Mouse (Mus musculus) hindbrain, embryonic 16.5 days (tissue): Measurements from ENCODE around the gene Gjd2. TPM values are rescaled to one million over a fixed set of nuclear protein-coding genes. Genes with fewer than 3 reads are reported as not detected.

Experiments
- ATAC-seq: fragments of 200-750 bp; cut with Nextera tagmentation; 2 replicates; pipeline ENCODE4 v1.8.0; 2017; ENCODE audit warnings: moderate TSS enrichment, moderate library complexity
- H3K27ac ChIP-seq: fragments of 300-500 bp; sonication (generic); 2 replicates; pipeline ENCODE4 v1.5.1; 2014; ENCODE audit warnings: low read depth, mild to moderate bottlenecking, control low read depth, low read length, moderate library complexity
- H3K27me3 ChIP-seq: fragments of 300-500 bp; sonication (generic); replicated peaks from 2 replicates; pipeline ENCODE4 v1.6.1; 2014; ENCODE audit warnings: low read length; ENCODE audit not compliant: control insufficient read depth, insufficient read depth
- H3K36me3 ChIP-seq: fragments of 300-500 bp; sonication (generic); 2 replicates; pipeline ENCODE4 v1.6.1; 2014; ENCODE audit warnings: mild to moderate bottlenecking, low read length, moderate library complexity, mixed read lengths; ENCODE audit not compliant: control insufficient read depth, insufficient read depth
- H3K4me1 ChIP-seq: fragments of 300-500 bp; sonication (generic); 2 replicates; pipeline ENCODE4 v1.6.1; 2014; ENCODE audit warnings: low read depth, low read length; ENCODE audit not compliant: control insufficient read depth, insufficient read depth
- H3K4me2 ChIP-seq: fragments of 300-500 bp; sonication (generic); 2 replicates; pipeline ENCODE4 v1.6.1; 2014; ENCODE audit warnings: mild to moderate bottlenecking, low read length, control low read depth, moderate library complexity
- H3K4me3 ChIP-seq: fragments of 300-500 bp; sonication (generic); 2 replicates; pipeline ENCODE4 v1.5.1; 2014; ENCODE audit warnings: mild to moderate bottlenecking, low read length, control low read depth, moderate library complexity
- H3K9ac ChIP-seq: fragments of 300-500 bp; sonication (generic); 2 replicates; pipeline ENCODE4 v1.6.1; 2014; ENCODE audit warnings: low read depth, mild to moderate bottlenecking, control low read depth, low read length, moderate library complexity
- H3K9me3 ChIP-seq: fragments of 300-500 bp; sonication (generic); 2 replicates; pipeline ENCODE4 v1.6.1; 2014; ENCODE audit warnings: mild to moderate bottlenecking, low read length, moderate library complexity; ENCODE audit not compliant: control insufficient read depth
- WGBS: fragments of 180-500 bp; shearing (Covaris S2); extraction: QIAGEN DNeasy Blood & Tissue Kit; methylation state at CpG from one replicate; pipeline ENCODE4 v1.1.7; 2014; 5-methylcytosine and 5-hydroxymethylcytosine counted together
- polyA plus RNA-seq: library from polyadenylated mRNA; unstranded; fragments of >200 nt; fragmentation: Nextera tagmentation; extraction: Ambion mirVana; gene quantifications from 2 replicates; pipeline ENCODE4 v1.2.1, GENCODE M21; 2015

Gjd2 gene
- polyA plus RNA-seq, result 11.0 and 11.3 TPM in 2 replicates

DNA sequence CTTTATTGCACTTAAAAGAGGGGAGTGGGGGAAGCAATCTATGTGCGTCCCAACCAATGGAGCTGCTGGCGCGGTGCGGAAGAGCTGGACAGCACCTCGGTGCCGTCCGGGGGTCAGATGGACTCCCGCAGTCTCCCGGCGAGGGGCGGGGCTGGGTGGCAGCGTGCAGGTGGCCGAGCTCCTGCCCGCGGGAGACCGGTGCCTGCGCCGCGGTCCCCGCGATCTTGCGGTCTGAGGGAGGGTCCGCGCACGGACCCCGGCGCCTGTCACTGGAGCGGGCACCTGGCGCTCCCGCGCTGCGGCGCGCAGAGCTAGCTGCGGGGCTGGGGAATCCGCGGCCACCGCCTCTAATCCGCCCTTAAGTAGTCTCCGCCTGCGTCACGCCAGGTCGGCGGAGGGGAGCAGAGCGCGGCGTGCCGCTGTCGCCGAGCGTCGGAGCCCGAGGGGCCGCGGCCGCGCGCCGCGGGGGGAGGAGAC is at the start of gene Gjd2:
Gjd2 (minus strand) TSS at position 325 of the 477 bp plus-strand sequence.
- ATAC-seq, result peak; percentile 84
- WGBS, result 0% methylated on average over 56 of the region's 60 CpGs

DNA sequence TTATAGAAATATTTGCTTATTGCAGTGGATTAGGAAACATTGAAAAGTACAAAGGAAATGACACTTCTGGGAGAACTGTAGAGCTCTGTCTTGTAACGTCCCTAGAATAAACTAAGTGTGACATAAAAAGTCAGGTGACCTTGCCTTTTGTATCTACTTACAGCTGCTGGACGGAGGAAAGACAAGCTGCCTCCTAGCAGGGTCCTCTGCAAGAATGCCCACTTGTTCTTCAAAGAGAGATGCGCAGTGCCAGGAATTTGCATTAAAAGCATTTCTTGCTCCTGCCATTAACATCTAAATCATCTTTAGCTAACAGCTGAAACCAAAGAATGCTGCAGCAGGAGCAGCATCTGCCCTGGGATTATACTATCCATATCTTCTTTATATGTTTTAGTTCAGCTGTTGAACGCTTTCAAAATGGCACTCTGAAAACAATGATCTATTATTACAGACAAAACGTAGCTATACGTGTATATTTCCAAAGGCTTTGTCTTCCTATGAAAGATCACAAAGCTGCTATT is 46.7 kb upstream of the Gjd2 start:
- no peak overlapping the region for H3K4me2 ChIP-seq
- WGBS, result 42% methylated on average over 6 of the region's 6 CpGs
- no peak overlapping the region for H3K4me3 ChIP-seq
- H3K27ac ChIP-seq, result no peak overlapping the region
- H3K9me3 ChIP-seq, result no peaks in the 10 kb centered on the region
- H3K9ac ChIP-seq, result no peak overlapping the region
- no peak for ATAC-seq
- no peaks in the 10 kb centered on the region for H3K4me1 ChIP-seq
- no peaks in the 10 kb centered on the region for H3K36me3 ChIP-seq
- H3K27me3 ChIP-seq, result no peaks in the 10 kb centered on the region

More for the DNA sequence above, at the start of gene Gjd2:
- Histone ChIP-seq H3K4me3 (peak within 1 kb of the TSS; percentile 53), H3K4me2 (peak within 1 kb of the TSS; percentile 69), H3K9me3 (no peaks in the 10 kb centered on the region), H3K4me1 (peaks cover 7% of the 10 kb centered on the region), H3K27ac (peak within 1 kb of the TSS; percentile 72), H3K36me3 (no peaks in the 10 kb centered on the region), H3K27me3 (no peaks in the 10 kb centered on the region), H3K9ac (peak within 1 kb of the TSS; percentile 68)

DNA sequence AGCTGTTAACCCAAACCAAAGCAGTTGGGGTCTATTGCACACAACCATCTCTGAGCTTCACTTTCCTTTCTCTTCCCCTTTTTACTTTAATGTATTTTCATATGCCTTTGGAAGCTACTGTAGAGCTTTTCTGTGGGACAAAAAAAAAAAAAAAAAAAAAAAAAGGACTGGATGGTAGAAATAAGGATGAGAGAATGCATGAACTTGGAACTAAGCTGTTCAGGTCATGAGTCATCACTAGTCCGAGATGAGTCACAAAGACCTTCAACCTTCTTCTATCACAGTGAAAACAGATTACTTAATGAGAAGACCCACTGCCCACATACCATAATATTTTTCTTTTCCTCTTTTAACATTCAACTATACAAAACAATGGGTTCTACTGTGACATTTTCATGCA is 46.2 kb upstream of the Gjd2 start:
- Histone ChIP-seq H3K36me3 (no peaks in the 10 kb centered on the region), H3K27ac (no peak overlapping the region), H3K27me3 (no peaks in the 10 kb centered on the region), H3K4me3 (no peak overlapping the region), H3K9me3 (no peaks in the 10 kb centered on the region), H3K4me1 (no peaks in the 10 kb centered on the region), H3K4me2 (no peak overlapping the region), H3K9ac (no peak overlapping the region)
- ATAC-seq, result no peak
- 67% methylated on average over 1 of the region's 1 CpGs for WGBS

DNA sequence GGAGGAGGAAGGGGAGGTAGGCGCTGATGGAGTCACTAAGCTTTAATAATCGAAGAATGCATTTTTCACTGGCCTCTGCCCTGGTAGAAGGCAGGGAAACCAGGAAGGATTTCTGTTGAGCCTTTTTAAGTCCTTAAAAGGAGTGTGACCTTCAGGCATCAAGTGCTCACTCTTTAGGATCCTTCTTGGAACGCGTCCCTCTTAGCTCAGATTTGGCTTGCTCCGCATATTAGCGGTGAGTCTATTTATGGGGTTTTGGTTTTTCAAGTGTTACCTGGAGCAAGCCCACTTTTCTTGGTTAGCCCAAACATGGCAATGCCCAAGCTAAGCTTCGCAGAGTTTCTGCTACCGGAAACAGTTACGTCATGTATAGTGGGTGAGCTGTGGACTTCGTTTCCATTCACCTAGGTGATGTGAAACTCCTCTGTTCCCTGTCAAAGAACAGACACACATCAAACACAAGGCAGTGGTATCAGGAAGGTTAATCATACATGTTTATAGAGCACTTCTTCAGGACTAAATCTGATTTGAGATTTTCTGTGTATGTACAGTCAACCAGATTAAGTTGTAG is 44.9 kb upstream of the Gjd2 start:
- 92% methylated on average over 10 of the region's 10 CpGs for WGBS
- Histone ChIP-seq H3K36me3 (no peaks in the 10 kb centered on the region), H3K27me3 (no peaks in the 10 kb centered on the region), H3K9ac (no peak overlapping the region), H3K27ac (no peak overlapping the region), H3K4me3 (no peak overlapping the region), H3K4me1 (no peaks in the 10 kb centered on the region), H3K4me2 (no peak overlapping the region), H3K9me3 (no peaks in the 10 kb centered on the region)
- ATAC-seq, result no peak

DNA sequence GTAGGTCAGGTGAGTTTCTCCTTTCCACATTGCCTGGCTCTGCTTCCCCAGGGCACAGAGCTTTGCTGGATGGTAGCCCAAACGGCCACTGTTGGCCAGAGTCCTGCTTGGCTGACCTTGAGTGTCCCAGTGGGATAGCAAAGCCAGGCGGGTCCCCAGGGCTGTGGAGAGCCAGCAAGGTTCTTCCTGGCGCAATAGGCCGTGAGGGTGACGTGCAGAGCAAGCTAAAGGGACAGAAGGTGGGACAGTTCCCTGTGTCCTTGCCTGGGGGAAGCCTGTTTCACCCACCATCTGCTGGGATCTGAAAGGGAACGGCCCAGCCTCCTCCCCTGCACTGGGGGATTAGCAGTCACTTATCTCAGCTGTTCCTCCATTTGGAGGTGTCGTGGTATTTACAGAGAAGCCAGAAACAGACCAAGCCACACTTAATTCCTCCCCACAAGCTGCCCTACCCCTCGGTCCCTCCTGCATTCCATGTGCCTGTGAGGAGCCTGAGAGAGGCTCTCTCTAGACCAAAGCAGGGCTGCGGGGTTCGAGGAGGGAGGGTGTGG is 44.0 kb upstream of the Gjd2 start:
- Histone ChIP-seq H3K4me3 (no peak overlapping the region), H3K27ac (no peak overlapping the region), H3K9ac (no peak overlapping the region), H3K4me2 (no peak overlapping the region), H3K27me3 (no peaks in the 10 kb centered on the region), H3K9me3 (no peaks in the 10 kb centered on the region), H3K4me1 (no peaks in the 10 kb centered on the region), H3K36me3 (no peaks in the 10 kb centered on the region)
- ATAC-seq, result peak; percentile 75
- 25% methylated on average over 10 of the region's 10 CpGs for WGBS

DNA sequence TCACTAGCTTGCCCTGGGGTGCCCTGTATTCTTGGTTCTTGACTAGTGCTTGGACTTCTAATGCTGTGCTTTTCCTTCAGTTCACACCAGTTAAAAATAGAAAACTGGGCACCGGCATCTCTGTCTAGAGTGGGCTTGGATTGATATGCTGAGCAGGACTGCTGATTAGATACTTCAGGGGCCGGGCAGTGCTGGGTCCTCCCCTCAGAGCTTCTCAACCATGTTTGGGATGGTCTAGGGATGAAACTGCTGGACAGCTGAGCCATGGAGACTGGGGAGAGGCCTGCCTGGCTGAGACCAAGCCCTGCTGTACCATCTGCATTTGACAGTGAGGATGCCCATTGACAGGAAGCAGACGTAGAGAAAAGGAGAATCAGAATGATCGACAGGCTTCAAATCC is 40.7 kb upstream of the Gjd2 start:
- H3K9me3 ChIP-seq, result no peaks in the 10 kb centered on the region
- H3K4me3 ChIP-seq, result no peak overlapping the region
- H3K4me1 ChIP-seq, result no peaks in the 10 kb centered on the region
- H3K36me3 ChIP-seq, result no peaks in the 10 kb centered on the region
- H3K27ac ChIP-seq, result no peak overlapping the region
- no peaks in the 10 kb centered on the region for H3K27me3 ChIP-seq
- H3K4me2 ChIP-seq, result no peak overlapping the region
- ATAC-seq, result no peak
- no peak overlapping the region for H3K9ac ChIP-seq
- 87% methylated on average over 4 of the region's 4 CpGs for WGBS

DNA sequence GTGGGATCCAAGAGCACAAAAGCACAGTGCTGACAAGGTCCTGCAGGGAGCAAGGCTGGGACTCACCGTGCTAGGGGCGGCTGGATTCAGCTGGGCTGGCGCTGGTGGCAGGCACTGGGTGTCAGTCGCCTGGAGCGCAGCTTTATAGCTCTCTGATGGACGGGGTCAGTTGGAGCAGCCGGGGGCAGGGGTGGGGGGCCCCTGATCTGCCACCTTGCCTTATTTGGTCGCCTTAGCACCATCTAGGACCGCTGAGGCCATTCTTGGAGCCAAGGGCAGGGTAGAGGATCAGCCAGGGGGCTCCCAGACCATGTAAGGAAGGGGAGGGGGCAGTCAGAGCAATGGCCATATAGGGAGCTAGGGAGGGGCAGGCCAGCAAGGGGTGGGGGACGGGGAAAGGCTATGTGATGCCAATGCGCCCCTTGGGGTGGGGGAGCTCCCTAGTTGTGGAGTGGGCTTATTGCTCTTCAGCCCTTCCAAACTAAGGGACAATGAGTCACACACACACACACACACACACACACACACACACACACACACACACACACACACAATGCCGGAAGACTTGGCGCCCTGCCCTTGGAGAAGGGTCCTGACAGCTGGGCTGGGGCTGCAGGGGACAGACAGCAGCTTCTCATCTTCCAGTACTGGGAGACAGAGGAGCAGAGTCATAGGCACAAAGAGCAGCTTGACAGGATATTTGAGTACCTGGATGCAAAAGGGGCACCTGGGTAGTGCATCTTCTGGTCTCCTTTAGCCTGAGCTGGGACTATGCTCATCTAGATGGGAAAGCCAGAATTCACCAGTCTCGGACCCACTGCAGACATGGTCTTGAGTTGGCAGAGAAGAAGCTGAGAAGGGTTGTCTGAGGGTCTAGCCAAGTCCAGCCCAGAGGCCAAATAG is 39.5 kb upstream of the Gjd2 start, which contains the start of gene Actc1:
Actc1 (minus strand) TSS at position 853 of the 903 bp plus-strand sequence.
- Histone ChIP-seq H3K36me3 (no peaks in the 10 kb centered on the region), H3K9me3 (no peaks in the 10 kb centered on the region), H3K27ac (no peak within 1 kb of the TSS), H3K27me3 (no peaks in the 10 kb centered on the region), H3K9ac (no peak within 1 kb of the TSS), H3K4me1 (no peaks in the 10 kb centered on the region), H3K4me3 (no peak within 1 kb of the TSS), H3K4me2 (peak within 1 kb of the TSS; percentile 14; the same call in 1 of the 2 replicates)
- peak; percentile 57 for ATAC-seq
- WGBS, result 41% methylated on average over 14 of the region's 14 CpGs

DNA sequence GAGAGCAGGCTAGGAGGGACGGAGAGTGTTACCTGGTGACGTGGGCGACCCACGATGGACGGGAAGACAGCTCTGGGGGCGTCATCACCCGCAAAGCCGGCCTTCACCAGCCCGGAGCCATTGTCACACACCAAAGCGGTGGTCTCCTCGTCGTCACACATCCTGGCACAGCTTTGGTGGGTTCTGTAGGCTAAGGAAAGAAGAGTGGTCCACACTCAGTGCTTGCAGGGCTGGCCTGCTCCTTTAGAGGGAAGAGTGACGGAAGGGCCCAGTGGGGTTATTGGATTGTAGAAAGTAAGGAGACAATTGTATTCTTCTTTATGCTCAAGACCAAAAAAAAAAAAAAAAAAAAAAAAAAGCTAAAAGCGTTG is 38.4 kb upstream of the Gjd2 start:
- no peak overlapping the region for H3K9ac ChIP-seq
- no peaks in the 10 kb centered on the region for H3K9me3 ChIP-seq
- no peak overlapping the region for H3K4me2 ChIP-seq
- no peak overlapping the region for H3K4me3 ChIP-seq
- H3K27me3 ChIP-seq, result no peaks in the 10 kb centered on the region
- no peaks in the 10 kb centered on the region for H3K4me1 ChIP-seq
- 93% methylated on average over 14 of the region's 14 CpGs for WGBS
- ATAC-seq, result no peak
- no peak overlapping the region for H3K27ac ChIP-seq
- H3K36me3 ChIP-seq, result no peaks in the 10 kb centered on the region
